Mouse (Mus musculus) frontal cortex, adult (tissue): ENCODE results near the gene Ptpdc1.

ENCODE experiments used
- ATAC-seq: cut with Nextera tagmentation; 2 replicates; pipeline ENCODE4 v1.9.2; 2017; ENCODE audit warnings: mild to moderate bottlenecking, moderate library complexity, mixed read lengths; ENCODE audit not compliant: low TSS enrichment

Gene Ptpdc1

GRCm38 (mm10) chr13:48586496-48586895, 39.0 kb downstream of the Ptpdc1 start:
- ATAC-seq, result no peak

- no peak for ATAC-seq
Measured at GRCm38 (mm10) chr13:48585786-48586185, 39.7 kb downstream of the Ptpdc1 start.

- no peak for ATAC-seq
Measured at GRCm38 (mm10) chr13:48582688-48583379, 42.6 kb downstream of the Ptpdc1 start.

GRCm38 (mm10) chr13:48578616-48579015, 46.8 kb downstream of the Ptpdc1 start:
- ATAC-seq, result no peak

- ATAC-seq, result no peak
Measured at GRCm38 (mm10) chr13:48577836-48578235, 47.6 kb downstream of the Ptpdc1 start.

- no peak for ATAC-seq
Measured at GRCm38 (mm10) chr13:48577007-48577406, 48.5 kb downstream of the Ptpdc1 start.

- ATAC-seq, result no peak
Measured at GRCm38 (mm10) chr13:48574718-48575117, 50.7 kb downstream of the Ptpdc1 start.

GRCm38 (mm10) chr13:48573525-48574355, 51.7 kb downstream of the Ptpdc1 start:
- ATAC-seq, result peak; percentile 44; the same call in 1 of the 2 replicates

- ATAC-seq, result no peak
Measured at GRCm38 (mm10) chr13:48572127-48572526, 53.3 kb downstream of the Ptpdc1 start.

- peak; percentile 60; the same call in 1 of the 2 replicates for ATAC-seq
Measured at GRCm38 (mm10) chr13:48571298-48571697, 54.2 kb downstream of the Ptpdc1 start.

- no peak for ATAC-seq
Measured at GRCm38 (mm10) chr13:48569576-48570132, 55.8 kb downstream of the Ptpdc1 start.

- no peak for ATAC-seq
Measured at GRCm38 (mm10) chr13:48567646-48568045, 57.8 kb downstream of the Ptpdc1 start.

- ATAC-seq, result peak; percentile 73; the same call in 1 of the 2 replicates
Measured at GRCm38 (mm10) chr13:48566116-48566935, 59.1 kb downstream of the Ptpdc1 start.

- no peak for ATAC-seq
Measured at GRCm38 (mm10) chr13:48564881-48565600, 60.4 kb downstream of the Ptpdc1 start.

- ATAC-seq, result no peak
Measured at GRCm38 (mm10) chr13:48562336-48562735, 63.1 kb downstream of the Ptpdc1 start.

GRCm38 (mm10) chr13:48561481-48561880, 64.0 kb downstream of the Ptpdc1 start:
- no peak for ATAC-seq

GRCm38 (mm10) chr13:48555976-48556375, 69.5 kb downstream of the Ptpdc1 start:
- ATAC-seq, result no peak

- no peak for ATAC-seq
Measured at GRCm38 (mm10) chr13:48554552-48554951, 70.9 kb downstream of the Ptpdc1 start.

GRCm38 (mm10) chr13:48553511-48553910, 72.0 kb downstream of the Ptpdc1 start:
- ATAC-seq, result no peak

GRCm38 (mm10) chr13:48552181-48553090, 73.0 kb downstream of the Ptpdc1 start:
- peak; percentile 93 for ATAC-seq
